8 mouse cellular contexts compared by ENCODE assay signal in the genomic region with DNA sequence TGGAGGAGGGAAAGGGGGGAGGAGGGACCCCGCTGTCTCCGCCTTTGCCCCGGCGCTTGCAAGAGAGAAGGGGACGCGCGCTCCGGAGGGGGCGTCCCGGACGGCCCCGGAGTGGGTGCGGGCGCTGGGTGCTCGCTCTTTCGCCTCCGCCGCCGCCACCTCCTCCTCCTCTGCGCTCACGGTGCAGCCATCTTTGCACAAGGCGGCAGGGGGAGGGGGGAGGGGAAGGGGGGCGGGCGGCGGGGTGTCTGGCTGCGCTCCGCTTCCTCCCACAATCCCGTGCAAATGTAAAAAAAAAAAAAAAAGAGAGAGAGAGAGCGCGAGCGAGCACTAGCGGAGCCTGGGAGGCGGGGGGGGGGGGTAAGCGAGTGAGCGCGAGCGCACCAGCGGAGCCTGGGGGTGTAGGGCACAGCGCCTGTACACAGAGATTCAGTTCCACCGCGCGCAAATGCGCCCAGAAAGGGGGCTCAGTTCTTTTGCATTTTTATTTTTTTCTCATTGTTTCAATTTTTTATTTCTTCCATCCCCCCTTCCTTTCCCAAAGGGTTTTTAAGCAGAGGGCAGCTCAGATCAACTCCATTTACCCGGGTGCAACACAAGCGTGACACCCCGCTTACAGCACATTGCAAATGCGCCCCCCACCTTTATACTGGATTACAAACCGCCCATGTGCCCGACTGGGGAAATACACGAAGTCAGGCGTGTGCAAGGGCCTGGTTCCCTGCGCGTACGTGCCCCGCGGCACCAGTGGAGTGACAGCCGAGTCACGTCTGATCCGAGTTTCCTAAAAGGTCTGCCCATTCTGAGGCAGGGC. TPM values are rescaled to one million over a fixed set of nuclear protein-coding genes. Genes with fewer than 3 reads are reported as not detected.
DNase-seq lines count a peak whose midpoint lies in the region; ATAC-seq and TF ChIP-seq lines count a peak whose summit lies in the region.

No protein-coding gene starts in this region.

- H3K4me3 ChIP-seq in MEL (ENCODE audit: control insufficient read depth in 1 of 2, insufficient read depth in 1 of 2, low read depth in 2 of 2, low read length in 2 of 2): peak overlapping the region; percentile 73 to 93
- peak overlapping the region; percentile 92 for H3K4me3 ChIP-seq in hindbrain, embryonic 11.5 days (ENCODE audit: low read depth, low read length)

- no peak for TF ChIP-seq CTCF in MEL (IDR thresholded peaks at IDR 0.05 in 2 of 3, conservative IDR thresholded peaks at IDR 0.05 in 1 of 3; ENCODE audit: control insufficient read depth in 1 of 3, insufficient read depth in 1 of 3, low read depth in 2 of 3, low read length in 3 of 3, poor library complexity in 1 of 3, severe bottlenecking in 1 of 3)

- H3K27ac ChIP-seq in MEL (ENCODE audit: control insufficient read depth, low read depth, low read length): peak overlapping the region; percentile 95
- H3K27ac ChIP-seq in hindbrain, embryonic 11.5 days (ENCODE audit: low read depth, low read length): peak overlapping the region; percentile 98

- peak overlapping the region; percentile 81 for H3K9ac ChIP-seq in MEL (ENCODE audit: control insufficient read depth, low read depth, low read length, poor library complexity, severe bottlenecking)
- H3K9ac ChIP-seq in hindbrain, embryonic 11.5 days (ENCODE audit: low read depth, low read length): peak overlapping the region; percentile 81

- peaks cover 0 to 5% of the 10 kb centered on the region in 2 experiments; a peak in 2 of 4 replicates for H3K36me3 ChIP-seq in MEL (ENCODE audit: control insufficient read depth in 1 of 2, insufficient read depth in 2 of 2, low read length in 2 of 2)
- peaks cover 18% of the 10 kb centered on the region for H3K36me3 ChIP-seq in hindbrain, embryonic 11.5 days (ENCODE audit: control insufficient read depth, insufficient read depth, low read length)

- H3K27me3 ChIP-seq in MEL (ENCODE audit: control insufficient read depth in 1 of 2, insufficient read depth in 2 of 2, low read length in 2 of 2): no peaks in the 10 kb centered on the region
- H3K27me3 ChIP-seq in hindbrain, embryonic 11.5 days (ENCODE audit: control insufficient read depth, insufficient read depth, low read length): no peaks in the 10 kb centered on the region

- TF ChIP-seq RAD21 in MEL (IDR thresholded peaks at IDR 0.05; ENCODE audit: low read depth, low read length): no peak

- peak; percentile 19 to 63; a peak in 3 of 4 replicates for TF ChIP-seq POLR2A in MEL (IDR thresholded peaks at IDR 0.05; ENCODE audit: control insufficient read depth in 1 of 2, insufficient read depth in 1 of 2, low read depth in 1 of 2, low read length in 2 of 2, poor library complexity in 1 of 2)

- DNase-seq in MEL (ENCODE audit: low read depth, low spot score): peak; percentile 90
- DNase-seq in cerebellum, adult 11-12 months: peak; percentile 86
- no peak for DNase-seq in hindbrain, embryonic 11.5 days (ENCODE audit: low spot score)
- peak; percentile 74 to 80 for DNase-seq in layer of hippocampus, postnatal 36 days
- DNase-seq in lung, postnatal 25 days (ENCODE audit: low spot score): peak; percentile 59
- DNase-seq in retina, adult 2 months (ENCODE audit: low read depth, low spot score): peak; percentile 65
- peak; percentile 88 for DNase-seq in thymus, postnatal 14 days

- under 1% methylated on average over 31 of the region's 59 CpGs for WGBS in hindbrain, embryonic 11.5 days

- ATAC-seq in frontal cortex, adult (ENCODE audit: low TSS enrichment): peak; percentile 50
- ATAC-seq in hindbrain, embryonic 11.5 days (ENCODE audit: low FRiP score): peak; percentile 44

- peaks cover 3 to 15% of the 10 kb centered on the region in 2 experiments; a peak in 3 of 4 replicates for H3K4me1 ChIP-seq in MEL (ENCODE audit: control insufficient read depth in 1 of 2, insufficient read depth in 2 of 2, low read length in 2 of 2)
- H3K4me1 ChIP-seq in hindbrain, embryonic 11.5 days (replicated peaks; ENCODE audit: control insufficient read depth, insufficient read depth, low read length): 0 out of 2 replicates have a peak, but pooled peaks cover 3% of the 10 kb centered on the region

- no peak for TF ChIP-seq EP300 in MEL (IDR thresholded peaks at IDR 0.05; ENCODE audit: low read depth in 1 of 2, low read length in 2 of 2)

- H3K79me2 ChIP-seq in MEL (ENCODE audit: control insufficient read depth, insufficient read depth, low read length, poor library complexity): peaks cover 25% of the 10 kb centered on the region

- H3K4me2 ChIP-seq in hindbrain, embryonic 11.5 days (replicated peaks; ENCODE audit: low read depth, low read length): peak overlapping the region; percentile 96

- no peaks in the 10 kb centered on the region for H3K9me3 ChIP-seq in MEL (replicated peaks; ENCODE audit: insufficient read depth, low read length)
- no peaks in the 10 kb centered on the region for H3K9me3 ChIP-seq in hindbrain, embryonic 11.5 days (ENCODE audit: control insufficient read depth, low read length)

TF ChIP-seq in MEL, 35 proteins besides CTCF, POLR2A, EP300 and RAD21:
- TF ChIP-seq HCFC1 (IDR thresholded peaks at IDR 0.05; ENCODE audit: low read depth, low read length) (peak; percentile 72), POLR2AphosphoS2 (IDR thresholded peaks at IDR 0.05; ENCODE audit: low read length) (0 out of 2 replicates have a peak, but pooled peaks have one; percentile 29), BHLHE40 (IDR thresholded peaks at IDR 0.05; ENCODE audit: borderline replicate concordance, low read depth, low read length) (0 out of 2 replicates have a peak, but pooled peaks have one; percentile 11), TBP (IDR thresholded peaks at IDR 0.05; ENCODE audit: low read depth, low read length) (peak; percentile 39; the same call in 1 of the 2 replicates), GATA1 (IDR thresholded peaks at IDR 0.05; ENCODE audit: low read depth, low read length) (no peak), ETS1 (IDR thresholded peaks at IDR 0.05; ENCODE audit: low read depth, low read length) (0 out of 2 replicates have a peak, but pooled peaks have one; percentile 11), TCF12 (IDR thresholded peaks at IDR 0.05; ENCODE audit: low read depth, low read length) (peak; percentile 39; the same call in 1 of the 2 replicates), MAX (IDR thresholded peaks at IDR 0.05; ENCODE audit: low read length) (peak; percentile 14; the same call in 1 of the 2 replicates), KAT2A (conservative IDR thresholded peaks at IDR 0.05; ENCODE audit: low read depth, low read length) (no peak; the same call in 1 of the 2 replicates), GABPA (IDR thresholded peaks at IDR 0.05; ENCODE audit: low read depth, low read length) (no peak), POLR2AphosphoS5 (IDR thresholded peaks at IDR 0.05; ENCODE audit: borderline replicate concordance, low read depth, low read length) (no peak; the same call in 1 of the 2 replicates), MAZ (IDR thresholded peaks at IDR 0.05; ENCODE audit: low read depth, low read length) (peak; percentile 96), ZC3H11A (IDR thresholded peaks at IDR 0.05; ENCODE audit: low read depth, low read length) (no peak), ZNF384 (IDR thresholded peaks at IDR 0.05; ENCODE audit: low read depth, low read length) (peak; percentile 94), NELFE (IDR thresholded peaks at IDR 0.05; ENCODE audit: low read depth, low read length) (peak; percentile 54), ZKSCAN1 (IDR thresholded peaks at IDR 0.05; ENCODE audit: low read depth, low read length) (0 out of 2 replicates have a peak, but pooled peaks have one; percentile 47)

RNA-seq across cellular contexts. Expression of a gene that starts 0.6 kb away (rescaled TPM):
- 3.3 and 3.5 TPM in 2 replicates for total RNA-seq in MEL (2012; rRNA removed)
- polyA plus RNA-seq in MEL (2012; ENCODE audit: insufficient read depth in 1 of 2, insufficient read length in 2 of 2, low read depth in 1 of 2, low replicate concordance in 2 of 2, missing spikeins in 1 of 2): 10 to 100 TPM in 1 of 2 experiments, not detected in 1; 32.1 TPM
- 13.0 and 16.0 TPM in 2 replicates for polyA plus RNA-seq in hindbrain, embryonic 11.5 days (2014; fragmentation: Nextera tagmentation; extraction: Ambion mirVana)
- total RNA-seq in layer of hippocampus, postnatal 36 days (2021): 10 to 100 TPM; 74.3 to 75.3 TPM

RNA-seq across cellular contexts. Expression of a gene that starts 8.9 kb away (rescaled TPM):
- 49.9 and 50.7 TPM in 2 replicates for total RNA-seq in MEL (2012; rRNA removed)
- 10 to 100 TPM in 1 of 2 experiments, not detected in 1; 78.9 TPM for polyA plus RNA-seq in MEL (2012; ENCODE audit: insufficient read depth in 1 of 2, insufficient read length in 2 of 2, low read depth in 1 of 2, low replicate concordance in 2 of 2, missing spikeins in 1 of 2)
- polyA plus RNA-seq in hindbrain, embryonic 11.5 days (2014; fragmentation: Nextera tagmentation; extraction: Ambion mirVana): 58.2 and 62.7 TPM in 2 replicates
- 10 to 100 TPM; 51.0 to 51.3 TPM for total RNA-seq in layer of hippocampus, postnatal 36 days (2021)

RNA-seq across cellular contexts. Expression of a gene that starts 9.2 kb away (rescaled TPM):
- 7.5 and 7.7 TPM in 2 replicates for total RNA-seq in MEL (2012; rRNA removed)
- polyA plus RNA-seq in MEL (2012; ENCODE audit: insufficient read depth in 1 of 2, insufficient read length in 2 of 2, low read depth in 1 of 2, low replicate concordance in 2 of 2, missing spikeins in 1 of 2): 10 to 100 TPM in 1 of 2 experiments, not detected in 1; 16.9 TPM
- 15.7 and 17.1 TPM in 2 replicates for polyA plus RNA-seq in hindbrain, embryonic 11.5 days (2014; fragmentation: Nextera tagmentation; extraction: Ambion mirVana)
- 1 to 10 TPM; 5.5 to 6.1 TPM for total RNA-seq in layer of hippocampus, postnatal 36 days (2021)

RNA-seq across cellular contexts. Expression of a gene that starts 35.6 kb away (rescaled TPM):
- 4.2 and 5.0 TPM in 2 replicates for total RNA-seq in MEL (2012; rRNA removed)
- 10 to 100 TPM in 1 of 2 experiments, not detected in 1; 24.1 TPM for polyA plus RNA-seq in MEL (2012; ENCODE audit: insufficient read depth in 1 of 2, insufficient read length in 2 of 2, low read depth in 1 of 2, low replicate concordance in 2 of 2, missing spikeins in 1 of 2)
- polyA plus RNA-seq in hindbrain, embryonic 11.5 days (2014; fragmentation: Nextera tagmentation; extraction: Ambion mirVana): 21.2 and 21.6 TPM in 2 replicates
- total RNA-seq in layer of hippocampus, postnatal 36 days (2021): 1 to 10 TPM; 9.7 TPM

RNA-seq across cellular contexts. Expression of a gene that starts 37.2 kb away (rescaled TPM):
- total RNA-seq in MEL (2012; rRNA removed): 17.7 and 18.3 TPM in 2 replicates
- 10 to 100 TPM; 34.4 to 81.5 TPM for polyA plus RNA-seq in MEL (2012; ENCODE audit: insufficient read depth in 1 of 2, insufficient read length in 2 of 2, low read depth in 1 of 2, low replicate concordance in 2 of 2, missing spikeins in 1 of 2)
- polyA plus RNA-seq in hindbrain, embryonic 11.5 days (2014; fragmentation: Nextera tagmentation; extraction: Ambion mirVana): 44.0 and 49.6 TPM in 2 replicates
- total RNA-seq in layer of hippocampus, postnatal 36 days (2021): 100 to 1,000 TPM; 149 to 155 TPM

Comparison
In these comparisons a context has a peak if more than half of its experiments do, and no peak if none do; other contexts are left out.
1. RNA of a gene that starts 0.6 kb away (total RNA-seq): 74.3 to 75.3 TPM in layer of hippocampus, postnatal 36 days; 3.3 to 3.5 TPM in MEL; every median in the first group is over 10 times any median in the second.